Mouse (Mus musculus) embryonic fibroblast, embryonic 13.5 days (primary cell): ENCODE data around the gene Mtr.

ENCODE experiments used
- CTCF ChIP-seq: IDR thresholded peaks from 2 replicates; pipeline ENCODE4 v1.5.1; 2011; ENCODE audit warnings: mild to moderate bottlenecking, control low read depth, low read length, moderate library complexity, borderline replicate concordance; ENCODE audit not compliant: insufficient read depth
- POLR2A ChIP-seq: IDR thresholded peaks from 2 replicates; pipeline ENCODE4 v1.6.1; 2011; ENCODE audit warnings: low read depth, mild to moderate bottlenecking, control low read depth, low read length, moderate library complexity

DNA sequence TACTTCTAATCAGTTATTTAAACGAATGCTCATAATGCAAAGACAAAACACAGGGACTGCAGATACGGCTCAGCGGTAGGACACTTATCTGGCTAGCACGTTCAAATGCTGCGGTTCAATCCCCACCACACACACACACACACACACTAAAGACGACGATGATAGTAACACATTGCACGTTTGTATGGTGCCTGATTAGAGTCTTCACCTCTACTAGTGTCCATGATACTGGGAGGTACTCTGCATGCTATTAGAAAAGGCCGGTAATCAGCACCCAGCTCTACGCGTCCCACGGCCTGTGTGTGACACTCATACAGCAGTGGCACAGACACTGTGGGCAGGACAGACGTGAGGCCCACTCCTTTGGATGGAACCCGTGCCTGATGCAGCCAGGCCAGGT, 39.3 kb downstream of the Mtr start:
- TF ChIP-seq POLR2A (no peak), CTCF (no peak)
